Mouse (Mus musculus) embryonic fibroblast, embryonic 13.5 days (primary cell): Measurements from ENCODE around the gene Rps17.

Source experiments
- CTCF ChIP-seq: IDR thresholded peaks from 2 replicates; pipeline ENCODE4 v1.5.1; 2011; ENCODE audit warnings: mild to moderate bottlenecking, control low read depth, low read length, moderate library complexity, borderline replicate concordance; ENCODE audit not compliant: insufficient read depth
- POLR2A ChIP-seq: IDR thresholded peaks from 2 replicates; pipeline ENCODE4 v1.6.1; 2011; ENCODE audit warnings: low read depth, mild to moderate bottlenecking, control low read depth, low read length, moderate library complexity

GRCm38 (mm10) chr7:81321776-81322175, 23.3 kb downstream of the Rps17 start:
- TF ChIP-seq CTCF (no peak), POLR2A (no peak)
